24 mouse cellular contexts compared by ENCODE assay signal in the genomic region with DNA sequence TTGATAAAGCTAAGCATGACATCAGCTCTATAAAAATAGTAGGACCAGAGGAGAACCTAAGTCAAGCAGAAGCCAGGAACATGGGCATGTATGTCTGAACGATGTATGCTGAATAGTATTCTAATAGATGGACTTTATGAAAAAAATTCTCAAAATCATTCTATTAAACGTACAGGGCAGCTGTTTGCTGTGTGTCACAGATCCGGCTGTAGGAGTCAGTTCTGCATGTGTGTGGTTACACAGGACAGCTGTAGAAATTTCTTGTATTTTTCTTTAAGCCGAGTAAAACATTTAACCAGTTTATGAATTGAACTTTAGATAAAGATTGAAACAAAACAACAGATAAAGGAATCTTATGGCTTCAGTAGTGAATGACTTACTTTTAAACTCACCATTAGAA. TPM values are rescaled to one million over a fixed set of nuclear protein-coding genes. Genes with fewer than 3 reads are reported as not detected.
A peak's percentile ranks its signal among the peaks of the same experiment; 100 is the strongest.
DNase-seq lines count a peak whose midpoint lies in the region; ATAC-seq and TF ChIP-seq lines count a peak whose summit lies in the region.
"Had no signal": no experiment of that assay in that cellular context is flagged by ENCODE, and none has a peak within 500 bp of the region (broad histone marks: within the 10 kb centered on the region; RNA-seq: fewer than 3 reads in every experiment).

No protein-coding gene starts in this region.

- H3K36me3 ChIP-seq in lung, embryonic 15.5 days = peaks cover 6% of the 10 kb centered on the region; the same call in 1 of the 2 replicates
- no peaks in the 10 kb centered on the region for H3K36me3 ChIP-seq in lung, postnatal 0 days (ENCODE audit: insufficient read depth, low read length)
- H3K36me3 ChIP-seq: forebrain, embryonic 15.5 days had no signal

- 48% methylated on average over 4 of the region's 4 CpGs for WGBS in lung, embryonic 15.5 days
- 56% methylated on average over 4 of the region's 4 CpGs for WGBS in lung, postnatal 0 days

- peak; percentile 55; the same call in 1 of the 2 replicates for ATAC-seq in lung, embryonic 15.5 days (ENCODE audit: borderline replicate concordance, extremely low read depth, low FRiP score, low TSS enrichment)
- no peak; the same call in 1 of the 2 replicates for ATAC-seq in lung, postnatal 0 days
- ATAC-seq: activated CD4-positive, CD25-positive, alpha-beta regulatory T cell, adult 4 months; CD4-positive, CD25-positive, alpha-beta regulatory T cell, adult 4 months; forebrain, embryonic 13.5 days; forebrain, embryonic 15.5 days; Patski had no signal

- no peak overlapping the region for H3K4me2 ChIP-seq in lung, embryonic 15.5 days
- H3K4me2 ChIP-seq in lung, postnatal 0 days (replicated peaks; ENCODE audit: low read depth, low read length) = no peak overlapping the region
- H3K4me2 ChIP-seq: embryonic facial prominence, embryonic 12.5 days; forebrain, embryonic 13.5 days; forebrain, embryonic 15.5 days had no signal

- no peak overlapping the region for H3K27ac ChIP-seq in lung, embryonic 15.5 days
- no peak overlapping the region for H3K27ac ChIP-seq in lung, postnatal 0 days (ENCODE audit: low read length)
- H3K27ac ChIP-seq: embryonic facial prominence, embryonic 10.5 days; embryonic facial prominence, embryonic 12.5 days; forebrain, embryonic 13.5 days; forebrain, embryonic 15.5 days had no signal

- H3K9ac ChIP-seq in lung, embryonic 15.5 days = no peak overlapping the region
- no peak overlapping the region for H3K9ac ChIP-seq in lung, postnatal 0 days (replicated peaks; ENCODE audit: low read depth)
- H3K9ac ChIP-seq: embryonic facial prominence, embryonic 12.5 days; forebrain, embryonic 13.5 days; forebrain, embryonic 15.5 days had no signal

- no peaks in the 10 kb centered on the region for H3K9me3 ChIP-seq in lung, embryonic 15.5 days
- H3K9me3 ChIP-seq in lung, postnatal 0 days (ENCODE audit: low read length) = no peaks in the 10 kb centered on the region
- H3K9me3 ChIP-seq: embryonic facial prominence, embryonic 10.5 days; embryonic facial prominence, embryonic 12.5 days; forebrain, embryonic 13.5 days; forebrain, embryonic 15.5 days; G1E had no signal

- H3K4me3 ChIP-seq in lung, embryonic 15.5 days = no peak overlapping the region
- H3K4me3 ChIP-seq in lung, postnatal 0 days (ENCODE audit: low read depth, low read length) = no peak overlapping the region
- H3K4me3 ChIP-seq: embryonic facial prominence, embryonic 10.5 days; embryonic facial prominence, embryonic 12.5 days; forebrain, embryonic 13.5 days; forebrain, embryonic 15.5 days had no signal

- DNase-seq in heart, adult 11 months = peak; percentile 2
- DNase-seq in heart, postnatal 25 days (ENCODE audit: low spot score) = no peak
- no peak for DNase-seq in lung, adult 18-20 months
- DNase-seq in lung, postnatal 0 days (ENCODE audit: low spot score) = peak; percentile 36
- no peak for DNase-seq in lung, postnatal 14 days
- DNase-seq: adrenal gland, adult 8-10 months; adrenal gland, postnatal 14 days; adrenal gland, postnatal 36 days; B cell, adult 2 months; cerebellum, adult 11-12 months; cerebellum, adult 2 months; cerebellum, adult 9-10 months; cerebellum, postnatal 10 days; cerebellum, postnatal 25 days had no signal

- TF ChIP-seq EP300 in lung, postnatal 0 days (IDR thresholded peaks at IDR 0.05) = no peak

- intact Hi-C loops in heart, postnatal 25 days (cut with DNase I) = loop anchor here (5.0 kb wide), 1 partner anchor 48 kb away; no protein-coding TSS in a partner anchor

- H3K4me1 ChIP-seq in lung, embryonic 15.5 days = no peaks in the 10 kb centered on the region
- no peaks in the 10 kb centered on the region for H3K4me1 ChIP-seq in lung, postnatal 0 days (ENCODE audit: insufficient read depth, low read depth, low read length)
- H3K4me1 ChIP-seq: embryonic facial prominence, embryonic 12.5 days; forebrain, embryonic 13.5 days; forebrain, embryonic 15.5 days had no signal

- no peaks in the 10 kb centered on the region for H3K27me3 ChIP-seq in lung, embryonic 15.5 days
- no peaks in the 10 kb centered on the region for H3K27me3 ChIP-seq in lung, postnatal 0 days (replicated peaks; ENCODE audit: insufficient read depth, low read length)
- H3K27me3 ChIP-seq: CH12.LX; embryonic facial prominence, embryonic 12.5 days; forebrain, embryonic 13.5 days; forebrain, embryonic 15.5 days; Patski had no signal

- no peak for TF ChIP-seq CTCF in lung, postnatal 0 days (IDR thresholded peaks at IDR 0.05)

RNA-seq across cellular contexts. Expression of gene Plod2, which starts 53.3 kb away (rescaled TPM):
- total RNA-seq in heart, postnatal 25 days (2021) = 10 to 100 TPM; 17.2 to 20.9 TPM
- polyA plus RNA-seq in lung, embryonic 15.5 days (2015; fragmentation: Nextera tagmentation; extraction: Ambion mirVana) = 48.4 and 49.0 TPM in 2 replicates
- polyA plus RNA-seq in lung, postnatal 0 days (2015; fragmentation: Nextera tagmentation; extraction: Ambion mirVana) = 15.7 and 16.3 TPM in 2 replicates
- total RNA-seq: CH12.LX had no signal

Comparison
In these comparisons a context has a peak if more than half of its experiments do, and no peak if none do; other contexts are left out.
1. DNase-seq: peak in heart, adult 11 months (single experiment) and lung, postnatal 0 days (single experiment); none in heart, postnatal 25 days (single experiment), lung, adult 18-20 months (0 of 2) and lung, postnatal 14 days (single experiment).